Mouse (Mus musculus) stomach, postnatal 0 days (tissue): ENCODE results near the gene Otop3.

ENCODE experiments used
- CTCF ChIP-seq: IDR thresholded peaks from 2 replicates; pipeline ENCODE4 v1.5.1; 2016; ENCODE audit warnings: antibody characterized with exemption, low read depth, mild to moderate bottlenecking, moderate library complexity
- EP300 ChIP-seq: optimal IDR thresholded peaks from 2 replicates; pipeline ENCODE3; 2016; ENCODE audit warnings: antibody characterized with exemption

- no peak for TF ChIP-seq CTCF
- no peak for TF ChIP-seq EP300
Observed at GRCm38 (mm10) chr11:115334531-115334930, at the start of gene Otop3.
